Mouse (Mus musculus) olfactory bulb, adult 2 months (tissue): ENCODE results near the gene Shld1.

Source experiments
- CTCF ChIP-seq: fragments of 200-500 bp; IDR thresholded peaks from 2 replicates; pipeline ENCODE4 v1.5.1; 2012; ENCODE audit warnings: low read depth, mild to moderate bottlenecking, low read length, moderate library complexity; ENCODE audit not compliant: insufficient read depth
- POLR2A ChIP-seq: fragments of 200-500 bp; IDR thresholded peaks from 2 replicates; pipeline ENCODE4 v1.6.1; 2012; ENCODE audit warnings: mild to moderate bottlenecking, low read depth, low read length, moderate library complexity; ENCODE audit not compliant: insufficient read depth

DNA sequence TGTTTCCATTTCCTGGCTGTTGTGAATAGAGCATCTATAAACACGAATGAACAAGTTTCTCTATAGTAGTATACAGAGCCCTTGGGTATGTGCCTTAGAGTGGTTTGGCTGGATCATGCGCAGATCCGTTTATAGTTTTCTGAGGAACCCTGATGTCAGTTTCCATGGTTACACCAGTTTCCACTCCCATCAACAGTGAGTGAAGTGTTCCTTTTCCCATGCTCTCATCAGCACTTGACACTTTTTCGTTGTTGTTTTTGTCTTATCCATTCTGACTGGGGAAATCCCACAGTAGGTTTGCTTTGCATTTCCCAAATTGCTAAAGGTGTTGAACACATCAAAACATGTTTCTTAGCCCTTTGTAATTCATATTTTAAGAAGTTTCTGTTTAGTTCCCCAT, 16.4 kb upstream of the Shld1 start:
- TF ChIP-seq CTCF (no peak), POLR2A (no peak)
